Mouse (Mus musculus) embryonic facial prominence, embryonic 15.5 days (tissue): Measurements from ENCODE around the gene Sipa1l2. TPM values are rescaled to one million over a fixed set of nuclear protein-coding genes. Genes with fewer than 3 reads are reported as not detected.
A peak's percentile ranks its signal among the peaks of the same experiment; 100 is the strongest.

Experiments
- ATAC-seq: fragments of 200-750 bp; cut with Nextera tagmentation; 2 replicates; pipeline ENCODE4 v1.8.0; 2017; ENCODE audit warnings: low read depth, moderate TSS enrichment; ENCODE audit not compliant: insufficient number of reproducible peaks, low FRiP score, low TSS enrichment
- H3K27ac ChIP-seq: fragments of 300-500 bp; sonication (generic); replicated peaks from 2 replicates; pipeline ENCODE4 v1.5.1; 2015; ENCODE audit warnings: mild to moderate bottlenecking, inconsistent platforms
- H3K27me3 ChIP-seq: fragments of 300-500 bp; sonication (generic); 2 replicates; pipeline ENCODE4 v1.6.1; 2015; ENCODE audit warnings: inconsistent platforms
- H3K36me3 ChIP-seq: fragments of 300-500 bp; sonication (generic); 2 replicates; pipeline ENCODE4 v1.6.1; 2015; ENCODE audit warnings: mild to moderate bottlenecking, inconsistent platforms
- H3K4me1 ChIP-seq: fragments of 300-500 bp; sonication (generic); 2 replicates; pipeline ENCODE4 v1.6.1; 2015; ENCODE audit warnings: inconsistent platforms
- H3K4me2 ChIP-seq: fragments of 300-500 bp; sonication (generic); replicated peaks from 2 replicates; pipeline ENCODE4 v1.6.1; 2015; ENCODE audit warnings: mild to moderate bottlenecking, inconsistent platforms
- H3K4me3 ChIP-seq: fragments of 300-500 bp; sonication (generic); replicated peaks from 2 replicates; pipeline ENCODE4 v1.5.1; 2015; ENCODE audit warnings: mild to moderate bottlenecking, inconsistent platforms
- H3K9ac ChIP-seq: fragments of 300-500 bp; sonication (generic); 2 replicates; pipeline ENCODE4 v1.6.1; 2015; ENCODE audit warnings: inconsistent platforms
- H3K9me3 ChIP-seq: fragments of 300-500 bp; sonication (generic); replicated peaks from 2 replicates; pipeline ENCODE4 v1.6.1; 2016; ENCODE audit warnings: inconsistent platforms
- WGBS: fragments of 180-500 bp; shearing (Covaris S2); methylation state at CpG from one replicate; pipeline ENCODE4 v1.1.7; 2015; 5-methylcytosine and 5-hydroxymethylcytosine counted together
- polyA plus RNA-seq: library from polyadenylated mRNA; unstranded; fragments of >200 nt; fragmentation: Nextera tagmentation; extraction: Ambion mirVana; gene quantifications from 2 replicates; pipeline ENCODE4 v1.2.1, GENCODE M21; 2015

Sipa1l2 gene
- polyA plus RNA-seq, 1 experiment from 2014 or later = 12.6 TPM

DNA sequence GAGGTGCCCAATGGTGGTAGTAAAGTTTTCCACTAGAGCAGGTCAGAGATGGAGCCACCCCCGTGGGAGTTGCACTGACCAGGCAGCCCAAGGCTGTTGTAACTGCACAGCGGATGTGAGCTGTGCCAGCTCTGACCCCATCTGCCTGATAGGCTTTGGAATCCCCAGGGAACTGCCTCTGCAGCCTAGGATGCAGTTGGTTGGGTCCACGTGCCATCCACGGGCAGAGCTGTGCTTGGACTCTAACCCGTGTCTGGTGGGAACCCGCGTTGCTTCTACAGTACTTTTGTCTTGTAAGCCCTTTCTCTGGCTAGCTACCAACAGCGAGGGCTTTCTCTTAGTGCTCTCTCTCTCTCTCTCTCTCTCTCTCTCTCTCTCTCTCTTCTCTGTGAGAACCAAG, 36.7 kb downstream of the Sipa1l2 start:
- Histone ChIP-seq H3K4me1 (peaks cover 33% of the 10 kb centered on the region), H3K9me3 (no peaks in the 10 kb centered on the region), H3K4me2 (no peak overlapping the region), H3K9ac (no peak overlapping the region), H3K27me3 (no peaks in the 10 kb centered on the region), H3K27ac (no peak overlapping the region), H3K4me3 (no peak overlapping the region), H3K36me3 (0 out of 2 replicates have a peak, but pooled peaks cover 3% of the 10 kb centered on the region)
- ATAC-seq = no peak
- 84% methylated on average over 8 of the region's 8 CpGs for WGBS

DNA sequence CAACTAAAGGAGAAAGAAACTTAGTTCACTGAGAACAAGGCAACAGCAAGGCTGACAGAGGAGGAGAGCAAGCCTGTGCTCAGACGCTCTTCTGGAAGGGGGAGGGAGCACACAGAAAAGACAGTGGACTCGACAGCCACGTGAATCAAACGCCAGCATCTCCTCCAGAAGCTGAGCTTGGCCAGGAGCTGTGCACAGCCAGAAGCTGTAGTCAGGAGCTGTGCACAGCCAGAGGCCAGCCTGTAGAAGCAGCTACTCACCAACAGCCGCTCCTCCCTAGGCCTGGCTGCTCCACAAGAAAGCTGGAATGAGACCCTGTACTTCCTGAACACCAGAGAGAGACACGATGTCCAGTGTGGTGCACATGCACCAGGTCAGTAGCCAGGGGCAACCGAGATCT, 37.4 kb downstream of the Sipa1l2 start:
- peaks cover 38% of the 10 kb centered on the region for H3K4me1 ChIP-seq
- WGBS = 37% methylated on average over 7 of the region's 7 CpGs
- no peak for ATAC-seq
- no peaks in the 10 kb centered on the region for H3K9me3 ChIP-seq
- H3K36me3 ChIP-seq = no peaks in the 10 kb centered on the region
- H3K27ac ChIP-seq = no peak overlapping the region
- no peak overlapping the region for H3K4me2 ChIP-seq
- no peak overlapping the region for H3K9ac ChIP-seq
- H3K4me3 ChIP-seq = no peak overlapping the region
- H3K27me3 ChIP-seq = no peaks in the 10 kb centered on the region

DNA sequence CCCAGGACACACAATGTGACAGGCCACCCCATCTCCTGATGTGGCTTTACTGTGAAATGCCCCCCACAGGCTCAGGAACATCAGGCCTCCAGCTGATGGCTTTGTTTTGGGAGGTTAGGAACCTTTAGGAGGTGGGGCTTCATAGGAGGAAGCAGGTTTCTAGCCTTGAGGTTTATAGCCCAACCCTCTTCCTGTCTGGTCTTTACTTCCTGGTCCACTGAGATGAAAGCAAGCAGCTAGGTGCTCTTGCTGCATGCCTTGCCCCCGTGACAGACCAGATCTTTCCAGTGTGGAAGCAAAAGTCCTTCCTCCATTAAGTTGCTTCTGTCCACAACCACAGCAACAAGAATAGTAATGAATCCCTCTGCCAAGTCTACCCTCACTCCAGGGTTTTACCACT, 38.0 kb downstream of the Sipa1l2 start:
- no peaks in the 10 kb centered on the region for H3K36me3 ChIP-seq
- no peak overlapping the region for H3K9ac ChIP-seq
- no peak for ATAC-seq
- H3K4me3 ChIP-seq = no peak overlapping the region
- 43% methylated on average over 1 of the region's 1 CpGs for WGBS
- no peaks in the 10 kb centered on the region for H3K27me3 ChIP-seq
- H3K27ac ChIP-seq = no peak overlapping the region
- peaks cover 43% of the 10 kb centered on the region for H3K4me1 ChIP-seq
- H3K4me2 ChIP-seq = no peak overlapping the region
- no peaks in the 10 kb centered on the region for H3K9me3 ChIP-seq

DNA sequence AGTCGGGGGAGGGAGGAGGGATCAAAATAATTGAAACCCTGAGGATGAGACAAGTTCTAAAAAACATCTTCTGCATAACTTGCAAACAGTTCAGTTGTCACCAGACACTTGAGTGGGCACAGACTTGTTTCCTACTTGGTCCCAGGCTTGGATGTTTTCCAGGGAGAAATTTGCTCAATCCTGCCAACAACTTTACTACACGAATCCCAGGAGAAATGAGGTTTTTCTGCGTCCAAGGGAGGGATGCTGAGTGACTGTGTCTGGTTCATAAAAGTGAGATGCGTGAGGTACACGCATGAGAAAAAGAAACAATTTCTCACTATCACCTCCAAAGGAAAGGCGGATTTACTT, 38.5 kb downstream of the Sipa1l2 start:
- 31% methylated on average over 6 of the region's 6 CpGs for WGBS
- Histone ChIP-seq H3K4me1 (peaks cover 49% of the 10 kb centered on the region), H3K27me3 (no peaks in the 10 kb centered on the region), H3K9ac (no peak overlapping the region), H3K27ac (no peak overlapping the region), H3K36me3 (no peaks in the 10 kb centered on the region), H3K4me3 (no peak overlapping the region), H3K4me2 (no peak overlapping the region), H3K9me3 (no peaks in the 10 kb centered on the region)
- ATAC-seq = no peak

DNA sequence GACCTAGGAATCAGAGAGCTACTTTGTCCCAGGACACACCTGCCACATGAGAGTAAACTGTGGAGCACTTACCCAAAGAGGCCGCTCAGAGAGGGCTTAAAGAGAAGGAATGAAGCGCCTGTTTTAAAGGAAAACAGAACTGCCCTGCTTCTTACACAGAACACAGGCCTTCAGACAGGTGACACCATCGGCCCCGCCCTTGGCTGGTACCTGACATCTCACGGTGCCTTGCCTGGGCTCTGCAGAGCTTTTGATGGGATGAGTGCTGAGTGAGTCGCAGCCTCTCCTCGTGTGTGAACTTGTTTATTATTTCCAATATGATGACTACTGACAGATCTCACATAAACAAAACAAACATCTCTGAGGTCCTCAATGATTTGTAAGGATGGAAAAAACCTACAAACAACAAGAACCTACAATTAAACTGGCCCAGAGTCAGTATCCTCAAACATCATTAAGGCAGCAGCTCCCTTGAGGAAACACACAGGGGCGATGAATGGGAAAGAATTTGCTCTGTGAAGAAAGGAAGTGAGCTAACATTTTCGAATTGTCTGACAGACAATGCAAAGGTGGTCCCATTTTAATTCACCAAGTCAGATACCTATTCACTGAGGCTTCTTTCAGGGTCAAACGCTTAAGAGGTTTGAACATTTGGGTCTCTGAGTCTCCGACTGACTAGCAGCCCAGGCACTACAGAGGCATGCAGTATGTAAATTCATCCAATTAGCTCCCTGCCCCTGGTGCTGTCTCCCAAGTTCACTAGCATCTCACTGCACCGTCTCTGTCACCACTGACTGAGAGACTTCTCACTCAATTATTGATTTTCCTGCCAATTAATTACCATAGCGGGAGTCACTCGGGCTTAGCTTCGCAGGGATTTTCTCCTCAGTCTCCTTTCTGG, 39.2 kb downstream of the Sipa1l2 start:
- Histone ChIP-seq H3K36me3 (no peaks in the 10 kb centered on the region), H3K4me1 (peaks cover 54% of the 10 kb centered on the region), H3K27me3 (no peaks in the 10 kb centered on the region), H3K4me3 (no peak overlapping the region), H3K27ac (no peak overlapping the region), H3K9ac (no peak overlapping the region), H3K9me3 (no peaks in the 10 kb centered on the region), H3K4me2 (no peak overlapping the region)
- 44% methylated on average over 15 of the region's 15 CpGs for WGBS
- ATAC-seq = no peak

DNA sequence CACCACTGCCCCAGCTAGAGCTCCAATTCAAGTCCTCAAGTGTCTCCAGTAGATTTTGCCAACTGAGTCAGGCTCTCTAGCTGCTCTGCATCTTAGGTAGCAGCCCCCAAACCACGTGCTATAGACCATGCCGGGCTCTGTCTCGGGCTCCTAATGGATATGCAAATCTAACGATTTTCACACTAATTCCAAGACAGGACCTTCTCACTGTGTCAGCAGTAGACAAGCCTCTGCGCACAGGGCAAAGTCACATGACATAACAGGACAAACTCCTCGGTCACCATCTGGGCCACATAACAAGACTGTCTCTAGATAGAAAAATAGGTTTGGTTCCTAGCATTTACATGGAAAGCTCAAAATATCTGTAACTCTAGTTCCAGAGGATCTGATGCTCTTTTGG, 40.6 kb downstream of the Sipa1l2 start:
- Histone ChIP-seq H3K4me2 (no peak overlapping the region), H3K36me3 (no peaks in the 10 kb centered on the region), H3K27ac (no peak overlapping the region), H3K9me3 (no peaks in the 10 kb centered on the region), H3K27me3 (no peaks in the 10 kb centered on the region), H3K4me3 (no peak overlapping the region), H3K9ac (no peak overlapping the region), H3K4me1 (peaks cover 54% of the 10 kb centered on the region)
- ATAC-seq = no peak
- 73% methylated on average over 6 of the region's 6 CpGs for WGBS

DNA sequence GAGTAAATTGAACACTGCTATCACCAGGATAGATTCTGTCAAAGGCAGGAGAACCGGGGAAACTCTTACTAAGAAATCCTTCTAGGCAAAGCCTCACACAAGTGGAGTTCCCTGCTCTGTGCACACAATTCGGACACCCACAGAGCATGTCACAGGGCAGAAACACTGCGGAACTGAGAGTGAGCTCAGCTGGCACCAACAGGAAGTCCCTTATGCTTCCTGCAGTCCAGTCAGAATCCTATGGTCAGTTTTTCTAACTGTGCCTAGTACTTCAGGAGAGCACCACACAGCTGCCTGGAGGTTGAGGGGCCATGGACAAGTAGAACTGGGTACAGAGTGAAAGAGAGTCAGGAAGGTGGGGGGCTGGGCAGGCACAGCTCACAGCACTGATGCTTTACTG, 41.7 kb downstream of the Sipa1l2 start:
- Histone ChIP-seq H3K36me3 (no peaks in the 10 kb centered on the region), H3K27me3 (no peaks in the 10 kb centered on the region), H3K4me2 (no peak overlapping the region), H3K9me3 (no peaks in the 10 kb centered on the region), H3K4me3 (no peak overlapping the region), H3K27ac (no peak overlapping the region), H3K9ac (no peak overlapping the region), H3K4me1 (peaks cover 60% of the 10 kb centered on the region)
- ATAC-seq = no peak
- 80% methylated on average over 3 of the region's 3 CpGs for WGBS

DNA sequence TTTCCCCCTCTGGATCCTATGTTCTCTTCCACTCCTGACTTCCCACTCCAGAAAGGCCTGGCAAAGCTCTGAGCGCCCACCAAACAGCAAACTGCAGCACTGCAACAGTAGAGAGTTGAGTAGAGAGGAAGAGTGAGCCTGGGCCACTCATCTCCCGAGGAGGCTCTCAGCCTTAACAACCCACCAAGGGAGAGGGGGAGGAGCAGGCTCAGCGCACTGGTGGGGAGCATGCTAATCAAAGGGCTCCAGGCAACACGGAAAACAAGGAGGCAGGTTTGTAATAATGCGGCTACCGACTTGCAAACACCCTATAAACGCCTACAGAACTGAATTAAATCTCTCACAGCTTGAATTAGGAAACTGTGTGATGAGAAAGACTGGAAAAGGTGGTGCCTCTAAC, 42.6 kb downstream of the Sipa1l2 start:
- no peak overlapping the region for H3K4me3 ChIP-seq
- WGBS = 19% methylated on average over 7 of the region's 7 CpGs
- no peaks in the 10 kb centered on the region for H3K27me3 ChIP-seq
- H3K4me2 ChIP-seq = no peak overlapping the region
- H3K9me3 ChIP-seq = no peaks in the 10 kb centered on the region
- H3K27ac ChIP-seq = 0 out of 2 replicates have a peak overlapping the region, but pooled peaks have one; percentile 11
- H3K36me3 ChIP-seq = no peaks in the 10 kb centered on the region
- ATAC-seq = no peak
- peaks cover 57% of the 10 kb centered on the region for H3K4me1 ChIP-seq
- no peak overlapping the region for H3K9ac ChIP-seq

DNA sequence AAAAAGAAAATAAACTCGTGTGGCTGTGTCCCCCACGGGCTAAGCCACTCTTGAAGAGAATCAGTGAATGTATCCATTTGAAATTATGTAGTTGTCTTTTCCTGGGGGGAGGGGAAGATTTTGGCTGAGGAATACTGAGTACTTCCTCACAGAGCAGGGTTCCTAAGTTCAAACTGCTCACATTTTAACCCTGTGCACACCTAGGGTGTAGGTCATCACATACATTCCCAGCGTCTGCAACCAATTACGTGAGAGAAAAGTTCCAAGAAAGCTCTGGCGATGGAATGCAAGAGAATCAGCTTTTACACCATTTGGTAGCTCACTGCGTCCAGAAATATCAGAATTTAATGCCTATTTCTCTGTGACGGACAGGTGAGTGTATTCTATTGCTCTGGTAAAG, 43.0 kb downstream of the Sipa1l2 start:
- H3K4me1 ChIP-seq = peaks cover 54% of the 10 kb centered on the region
- 0 out of 2 replicates have a peak overlapping the region, but pooled peaks have one; percentile 11 for H3K27ac ChIP-seq
- 24% methylated on average over 7 of the region's 7 CpGs for WGBS

DNA sequence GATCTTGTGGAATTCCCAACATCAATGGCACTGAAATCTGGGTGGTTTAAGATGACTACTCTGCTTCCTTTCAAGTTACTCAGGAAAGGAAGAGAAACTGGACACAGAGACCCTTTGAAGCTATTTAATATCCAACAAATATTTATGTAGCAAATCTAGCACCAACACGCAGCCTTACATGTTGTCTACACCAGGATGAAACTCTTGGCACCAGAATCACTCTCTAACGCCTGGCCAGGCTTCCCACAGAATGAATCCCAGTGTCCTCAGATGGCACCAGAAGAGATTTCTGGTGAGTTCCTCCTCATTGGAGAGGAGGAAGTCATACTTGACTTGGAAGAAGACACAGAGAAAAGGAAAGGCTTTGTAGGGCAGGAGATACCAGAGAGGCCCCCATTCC, 45.1 kb downstream of the Sipa1l2 start:
- no peaks in the 10 kb centered on the region for H3K27me3 ChIP-seq
- H3K36me3 ChIP-seq = no peaks in the 10 kb centered on the region
- peaks cover 37% of the 10 kb centered on the region for H3K4me1 ChIP-seq
- H3K27ac ChIP-seq = no peak overlapping the region
- no peak overlapping the region for H3K9ac ChIP-seq
- WGBS = 77% methylated on average over 2 of the region's 2 CpGs
- no peaks in the 10 kb centered on the region for H3K9me3 ChIP-seq
- ATAC-seq = no peak
- no peak overlapping the region for H3K4me2 ChIP-seq
- H3K4me3 ChIP-seq = no peak overlapping the region

More for the DNA sequence above, 43.0 kb downstream of the Sipa1l2 start:
- Histone ChIP-seq H3K9me3 (no peaks in the 10 kb centered on the region), H3K4me2 (no peak overlapping the region), H3K4me3 (no peak overlapping the region), H3K27me3 (no peaks in the 10 kb centered on the region), H3K36me3 (no peaks in the 10 kb centered on the region), H3K9ac (no peak overlapping the region)
- no peak for ATAC-seq

DNA sequence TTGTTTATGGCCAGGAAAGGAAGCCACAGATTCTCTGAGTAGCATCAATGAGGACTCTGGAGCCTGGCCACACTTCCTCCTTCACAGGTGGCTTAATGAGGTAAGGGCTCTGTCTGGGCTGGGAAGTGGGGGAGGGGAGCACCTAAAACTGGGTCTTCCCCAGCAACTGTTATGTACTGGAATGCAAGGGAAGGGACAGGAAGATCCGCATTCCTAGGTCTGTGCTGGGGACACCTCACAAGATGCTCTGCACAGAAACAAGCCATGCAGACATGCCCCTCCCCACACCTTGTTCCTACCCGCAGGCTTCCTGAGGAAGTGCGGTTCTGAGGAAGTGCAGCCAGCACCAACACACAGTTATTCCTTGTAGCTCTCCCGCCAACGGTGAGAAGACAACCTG, 46.4 kb downstream of the Sipa1l2 start:
- Histone ChIP-seq H3K9me3 (no peaks in the 10 kb centered on the region), H3K4me2 (no peak overlapping the region), H3K27ac (no peak overlapping the region; the same call in 1 of the 2 replicates), H3K4me3 (no peak overlapping the region), H3K27me3 (no peaks in the 10 kb centered on the region; the same call in 1 of the 2 replicates), H3K4me1 (peaks cover 37% of the 10 kb centered on the region), H3K36me3 (no peaks in the 10 kb centered on the region), H3K9ac (no peak overlapping the region)
- no peak for ATAC-seq
- WGBS = 47% methylated on average over 5 of the region's 5 CpGs

DNA sequence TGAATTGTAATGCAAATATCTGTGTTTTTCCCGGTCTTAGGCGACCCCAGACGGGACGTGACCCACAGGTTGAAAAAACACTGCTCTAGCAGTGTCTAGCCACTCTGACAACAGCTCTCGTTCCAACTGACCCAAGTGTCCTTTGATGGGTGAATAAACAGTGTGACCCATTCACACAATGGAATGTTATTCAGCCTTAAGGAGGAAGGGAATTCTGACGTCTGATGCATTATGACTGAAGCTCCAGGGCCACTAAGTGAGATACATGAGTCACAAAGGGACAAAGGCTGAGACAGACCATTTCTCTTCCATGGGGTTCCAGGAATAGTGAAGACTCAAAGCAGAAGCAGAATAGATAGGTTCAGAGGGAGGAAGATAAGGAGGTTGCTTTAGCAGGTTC, 47.5 kb downstream of the Sipa1l2 start:
- peaks cover 39% of the 10 kb centered on the region for H3K4me1 ChIP-seq

More for the DNA sequence above, 47.5 kb downstream of the Sipa1l2 start:
- no peak for ATAC-seq
- Histone ChIP-seq H3K4me3 (no peak overlapping the region), H3K27ac (no peak overlapping the region), H3K36me3 (no peaks in the 10 kb centered on the region), H3K27me3 (no peaks in the 10 kb centered on the region; the same call in 1 of the 2 replicates), H3K9ac (no peak overlapping the region), H3K9me3 (no peaks in the 10 kb centered on the region), H3K4me2 (no peak overlapping the region)
- 74% methylated on average over 6 of the region's 6 CpGs for WGBS
